Mouse (Mus musculus): ENCODE measurements at regions not wholly inside any gene's neighbourhood (a gene's known extent, or its start where the extent isn't known, plus 50 kb on each side); places are given as distances from the start of the nearest gene placed in this dataset.

- intact Hi-C loops (cut with DNase I): no loop called here
Measured at GRCm38 (mm10) chr9:115476205-115476604, 166.0 kb upstream of the Stt3b start.

DNA sequence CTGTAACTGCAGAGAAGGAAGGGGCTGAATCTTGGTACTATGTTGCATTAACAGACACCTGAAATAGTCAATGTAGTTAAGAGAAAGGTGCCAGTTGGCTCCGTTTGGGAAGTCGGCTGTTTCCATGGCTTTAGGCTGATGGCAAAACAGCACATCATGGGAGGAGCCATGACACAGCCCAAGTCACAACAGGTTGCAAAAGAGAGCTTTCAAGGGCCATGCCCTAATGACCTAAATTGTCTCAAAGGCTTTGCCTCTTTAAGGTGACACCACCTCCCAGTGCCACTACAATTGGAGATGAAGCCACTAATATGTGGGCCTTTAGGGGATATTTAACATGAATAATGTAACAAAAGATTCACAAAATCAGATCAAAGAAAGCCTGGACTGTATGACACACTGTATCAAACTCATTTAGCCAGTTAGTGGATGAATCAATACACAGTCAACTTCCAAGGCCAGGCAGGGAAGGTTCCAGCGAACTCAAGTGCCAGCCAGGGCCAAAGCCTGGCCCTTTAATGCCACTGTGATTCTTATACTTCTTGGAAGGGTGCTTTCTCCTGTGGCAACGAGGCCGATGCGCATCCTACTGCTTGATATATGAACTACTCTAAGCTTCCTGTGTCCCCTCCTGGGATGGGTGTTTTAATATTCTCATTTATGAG is 167.5 kb upstream of the Stt3b start:
- intact Hi-C loops (cut with DNase I): no loop called here
- DNase-seq (ENCODE audit: low spot score in 2 of 2): no peak

More at GRCm38 (mm10) chr9:115476205-115476604, 166.0 kb upstream of the Stt3b start:
- no peak for DNase-seq (ENCODE audit: low spot score in 2 of 2)

GRCm38 (mm10) chr9:115478946-115479345 is 168.7 kb upstream of the Stt3b start:
- intact Hi-C loops (cut with DNase I): no loop called here
- DNase-seq (ENCODE audit: low spot score in 2 of 2): no peak

DNA sequence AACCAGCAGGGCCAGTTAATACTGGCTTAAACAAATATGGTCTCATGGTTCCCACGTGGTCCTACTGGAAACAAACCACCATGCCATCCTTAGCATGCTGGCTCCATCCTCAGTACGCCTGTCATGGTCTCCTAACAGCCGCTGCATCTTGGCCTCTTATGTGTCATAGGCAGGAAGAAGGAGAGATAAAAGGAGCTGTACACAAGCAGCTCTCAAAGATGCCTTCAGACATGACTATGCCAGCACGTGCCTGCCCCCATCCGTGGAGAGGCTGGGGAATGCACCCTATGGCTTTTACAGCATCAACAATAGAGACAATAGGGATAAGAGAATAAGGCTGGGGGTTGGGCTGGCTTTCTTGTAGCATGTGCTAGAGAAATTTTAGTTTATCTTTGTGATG is 171.0 kb upstream of the Stt3b start:
- intact Hi-C loops (cut with DNase I): no loop called here
- DNase-seq (ENCODE audit: low spot score in 2 of 2): no peak

- DNase-seq (ENCODE audit: low spot score in 2 of 2): no peak
- intact Hi-C loops (cut with DNase I): no loop called here
Measured at GRCm38 (mm10) chr9:115483024-115483423, 172.8 kb upstream of the Stt3b start.

DNA sequence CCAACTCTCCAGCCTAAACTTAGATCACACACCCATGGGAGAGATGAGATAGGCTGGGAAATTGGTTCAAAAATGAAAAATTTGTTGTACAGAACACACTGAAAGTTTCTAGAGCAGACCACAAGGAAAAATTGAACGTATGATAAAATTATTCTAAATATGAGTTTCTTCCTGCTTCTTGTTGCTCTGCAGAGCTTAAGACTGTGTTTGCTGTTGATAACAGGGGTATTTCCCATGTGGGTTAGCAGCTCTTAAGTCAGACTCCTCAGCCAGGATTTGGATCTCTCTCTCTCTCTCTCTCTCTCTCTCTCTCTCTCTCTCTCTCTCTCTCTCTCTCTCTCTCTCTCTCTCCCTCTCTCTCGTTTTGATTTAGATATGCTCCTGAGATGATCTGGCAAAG is 173.5 kb upstream of the Stt3b start:
- no peak for DNase-seq (ENCODE audit: low spot score in 2 of 2)
- intact Hi-C loops (cut with DNase I): no loop called here

DNA sequence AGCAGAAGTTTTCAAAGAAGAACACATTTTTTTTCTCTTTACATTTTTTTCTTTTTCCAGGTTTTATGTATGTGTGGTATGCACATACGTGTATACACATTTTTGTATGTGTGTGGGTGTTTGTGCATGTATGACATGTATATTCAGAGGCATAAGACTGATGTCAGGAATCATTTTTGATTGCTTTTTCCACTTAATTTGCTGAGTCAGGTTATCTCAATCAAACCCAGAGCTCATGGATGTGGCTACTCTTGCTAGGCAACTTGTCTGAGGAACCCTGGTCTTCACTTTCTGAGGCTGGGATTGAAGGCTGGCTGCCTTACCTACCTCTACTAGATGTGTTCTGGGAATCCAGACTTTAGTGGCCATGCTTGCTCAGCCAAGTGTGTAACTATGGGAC is 174.2 kb upstream of the Stt3b start:
- no peak for DNase-seq (ENCODE audit: low spot score in 2 of 2)
- intact Hi-C loops (cut with DNase I): no loop called here

GRCm38 (mm10) chr9:115485219-115485618 is 175.0 kb upstream of the Stt3b start:
- intact Hi-C loops (cut with DNase I): no loop called here
- no peak for DNase-seq (ENCODE audit: low spot score in 2 of 2)

DNA sequence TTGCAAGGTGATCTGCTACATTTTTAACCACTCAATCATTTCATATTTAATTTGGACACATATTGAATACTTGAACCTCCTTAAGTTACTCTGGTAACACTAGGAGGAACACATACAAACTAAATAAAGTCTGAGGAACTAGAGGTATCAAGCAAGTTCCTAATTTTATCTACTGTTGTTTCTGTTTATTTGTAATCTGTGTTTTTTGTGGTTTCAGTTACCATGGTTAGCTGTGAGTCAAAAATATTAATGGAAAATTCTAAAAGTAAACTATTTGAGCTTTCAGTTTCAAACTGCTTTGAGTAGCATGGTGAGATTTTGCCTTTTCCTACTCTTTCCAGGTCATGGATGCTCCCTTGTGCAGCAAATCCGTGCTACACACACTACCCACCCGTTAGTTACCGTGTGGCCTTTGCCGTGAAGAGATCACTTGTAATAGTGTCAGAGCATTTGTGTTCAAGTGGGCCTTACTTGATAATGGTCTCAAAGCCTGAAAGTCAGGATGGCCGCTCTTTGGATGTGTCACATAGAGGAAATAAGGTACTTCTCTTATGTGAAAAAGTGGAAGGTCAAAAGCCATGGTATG is 177.0 kb upstream of the Stt3b start:
- intact Hi-C loops (cut with DNase I): no loop called here
- DNase-seq (ENCODE audit: low spot score in 2 of 2): no peak

DNA sequence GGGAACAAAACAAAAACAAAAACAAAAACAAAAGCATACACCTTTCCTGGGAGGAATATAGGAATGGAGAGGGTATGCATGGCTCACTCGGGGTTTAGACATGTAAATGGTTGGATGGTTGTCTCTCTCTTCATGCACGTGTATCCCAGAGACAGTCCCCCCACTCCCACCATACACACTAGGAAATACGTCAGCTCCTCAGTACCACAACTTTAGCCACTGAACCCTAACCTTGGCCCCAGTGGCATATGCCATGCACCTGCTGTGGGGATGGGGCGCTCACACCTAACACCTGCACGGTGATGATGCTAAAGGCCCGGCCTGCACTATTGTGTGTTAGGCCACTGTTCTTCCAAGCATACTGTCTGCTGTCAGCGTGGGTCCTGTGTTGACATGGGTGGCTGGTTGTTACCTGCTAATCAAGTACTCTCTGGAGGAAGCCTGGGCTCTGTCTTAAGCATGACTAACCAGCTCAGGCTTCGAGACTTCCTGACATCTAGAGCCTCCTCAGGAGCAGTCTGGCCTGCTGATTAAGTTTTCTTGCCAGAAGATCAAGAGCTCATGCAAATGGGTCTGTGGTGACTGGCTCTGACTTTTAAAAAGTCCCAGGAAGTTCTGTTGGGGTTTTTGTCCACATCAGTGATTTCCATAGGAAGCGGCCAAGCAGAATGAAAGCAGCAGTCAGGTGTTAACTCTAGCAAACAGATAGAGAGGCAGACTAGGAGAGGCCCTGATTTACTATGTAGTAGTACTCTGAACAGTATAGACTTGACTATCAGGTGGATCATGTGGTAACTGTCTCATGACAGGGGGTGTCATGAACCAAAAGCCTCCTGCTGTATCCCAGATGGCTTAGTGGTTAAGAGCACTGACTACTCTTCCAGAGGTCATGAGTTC is 178.9 kb upstream of the Stt3b start:
- intact Hi-C loops (cut with DNase I): no loop called here
- no peak for DNase-seq (ENCODE audit: low spot score in 2 of 2)

DNA sequence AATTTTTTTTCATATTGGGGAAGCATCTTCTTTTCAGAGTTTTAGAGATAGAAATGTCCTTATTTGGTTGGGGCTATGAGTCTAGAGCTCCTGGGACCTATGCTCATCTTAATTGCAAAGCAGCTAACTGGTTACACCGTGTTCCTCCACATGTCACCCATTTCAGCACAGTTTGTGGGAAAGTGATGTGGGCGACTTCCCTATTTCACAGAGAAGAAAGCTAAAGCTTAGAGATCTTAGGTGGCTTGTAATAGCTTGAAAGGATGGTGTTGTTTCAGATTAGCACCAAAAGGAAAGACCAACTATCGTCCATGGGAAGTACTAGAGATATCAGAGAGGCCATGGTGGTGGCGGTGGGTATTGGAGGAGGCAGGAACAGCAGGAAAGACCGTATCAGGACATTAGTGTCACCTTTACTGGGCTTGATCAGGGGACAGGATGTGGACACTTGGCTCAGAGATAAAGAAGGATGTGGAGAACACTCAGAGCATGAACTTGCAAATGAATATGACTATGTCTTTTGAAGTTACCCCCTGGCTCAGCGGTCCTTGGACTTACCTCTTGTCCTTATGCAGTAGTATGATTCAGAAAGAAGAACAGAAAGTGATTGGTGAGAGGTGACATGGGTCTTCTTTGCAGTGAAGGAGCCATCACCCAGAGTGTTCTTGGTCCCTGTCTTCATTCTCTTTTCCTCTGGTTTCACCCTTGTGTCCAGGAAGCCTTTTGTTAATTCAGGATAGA is 182.4 kb upstream of the Stt3b start:
- peak in 1 of 2 experiments; percentile 64 for DNase-seq (ENCODE audit: low spot score in 2 of 2)
- intact Hi-C loops (cut with DNase I): no loop called here

- intact Hi-C loops (cut with DNase I): no loop called here
- peak in 1 of 2 experiments; percentile 24 for DNase-seq (ENCODE audit: low spot score in 2 of 2)
Measured at GRCm38 (mm10) chr9:115493765-115494164, 183.5 kb upstream of the Stt3b start.

DNA sequence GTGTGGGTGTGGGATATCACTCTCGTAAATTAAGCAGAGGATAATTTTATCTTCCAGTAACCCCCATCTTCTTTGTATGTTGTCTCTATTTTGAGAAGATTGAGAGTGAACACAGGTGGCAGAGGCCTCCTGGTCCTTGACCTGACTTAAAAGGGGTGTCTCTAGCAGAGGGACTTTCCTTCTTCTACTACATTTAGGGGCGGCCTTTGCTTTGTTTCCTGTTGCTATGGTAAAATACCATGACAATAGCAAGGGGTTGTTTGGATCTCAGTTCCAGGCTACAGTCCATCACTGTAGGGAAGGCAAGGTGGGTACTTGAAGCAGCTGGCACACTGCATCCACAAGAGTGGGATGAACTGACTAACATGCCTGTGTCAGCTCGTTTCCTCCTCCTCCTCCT is 189.3 kb upstream of the Stt3b start:
- DNase-seq (ENCODE audit: low spot score in 2 of 2): no peak
- intact Hi-C loops (cut with DNase I): no loop called here

DNA sequence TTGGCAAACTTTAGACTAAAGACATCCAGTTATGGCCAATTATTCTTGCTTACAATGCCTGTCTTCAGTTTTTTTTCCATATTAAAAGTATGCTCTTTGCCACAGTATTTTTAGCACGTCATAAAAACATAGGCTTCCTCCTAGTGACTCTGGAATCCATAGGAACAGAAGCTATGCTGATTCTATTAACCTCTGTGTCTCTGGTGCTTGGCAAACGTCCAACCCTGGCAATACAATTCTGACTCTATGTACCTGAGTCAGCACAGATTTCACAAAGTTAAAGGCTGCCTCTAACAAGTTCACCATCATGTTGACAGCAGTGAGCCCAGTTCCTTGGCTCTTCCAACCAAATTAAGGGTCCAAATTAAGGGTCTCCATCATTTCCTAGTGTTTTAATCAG is 194.6 kb upstream of the Stt3b start:
- no peak for DNase-seq (ENCODE audit: low spot score in 2 of 2)
- intact Hi-C loops (cut with DNase I): no loop called here

DNA sequence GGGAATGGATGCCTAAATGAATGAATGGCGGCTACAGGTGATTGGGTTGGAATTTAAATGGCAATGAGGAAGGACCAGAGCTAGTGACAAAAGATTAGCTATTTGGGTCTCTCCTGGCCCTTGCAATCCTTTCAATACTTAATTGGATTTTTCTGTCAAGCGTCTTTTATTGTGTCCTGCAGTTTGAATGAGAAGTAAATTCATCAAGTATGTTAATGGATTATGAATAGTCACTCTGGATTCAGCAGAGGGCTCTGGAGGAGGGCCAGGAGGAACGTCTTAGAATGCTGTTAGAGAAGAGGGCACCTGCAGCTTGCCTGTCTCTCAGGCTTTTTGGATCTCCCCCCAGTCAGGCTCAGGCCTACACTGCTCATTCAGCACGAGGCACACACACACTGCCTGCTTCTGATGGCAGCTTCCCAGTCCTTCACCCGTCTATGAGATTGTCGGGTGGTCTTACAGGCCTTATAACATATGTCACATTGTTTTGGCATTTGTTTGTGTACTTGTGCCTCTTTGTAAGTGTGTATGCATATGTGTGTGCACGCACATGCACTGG is 197.0 kb upstream of the Stt3b start:
- intact Hi-C loops (cut with DNase I): no loop called here

GRCm38 (mm10) chr9:115512835-115513629 is 202.8 kb upstream of the Stt3b start:
- intact Hi-C loops (cut with DNase I): no loop called here
- no peak for DNase-seq (ENCODE audit: low spot score in 2 of 2)

More for the DNA sequence above, 197.0 kb upstream of the Stt3b start:
- DNase-seq (ENCODE audit: low spot score in 2 of 2): no peak

- DNase-seq (ENCODE audit: low spot score in 2 of 2): no peak
- intact Hi-C loops (cut with DNase I): no loop called here
Measured at GRCm38 (mm10) chr9:115517903-115518302, 207.7 kb upstream of the Stt3b start.

GRCm38 (mm10) chr9:115524161-115524560 is 213.9 kb upstream of the Stt3b start:
- intact Hi-C loops (cut with DNase I): no loop called here
- DNase-seq (ENCODE audit: low spot score in 2 of 2): no peak

DNA sequence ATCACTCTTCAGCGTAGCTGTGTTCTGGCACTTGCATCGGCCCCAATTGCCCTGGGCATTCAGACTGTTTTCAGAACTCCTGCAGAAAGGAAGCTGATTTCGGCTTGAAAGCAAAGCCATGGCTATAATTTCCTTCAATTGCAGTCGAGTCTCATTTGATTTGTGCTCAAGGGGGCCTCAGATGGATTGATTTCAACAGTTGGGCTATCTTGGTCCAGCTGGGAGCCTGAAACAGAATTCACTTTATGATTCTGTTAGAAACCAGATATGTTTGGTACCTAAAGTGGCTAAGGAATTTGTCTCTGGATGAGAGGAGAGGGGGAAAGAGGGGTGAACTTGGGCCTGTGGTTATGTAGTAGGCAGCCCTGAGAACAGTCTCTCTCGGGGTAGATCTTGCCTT is 214.4 kb upstream of the Stt3b start:
- no peak for DNase-seq (ENCODE audit: low spot score in 2 of 2)
- intact Hi-C loops (cut with DNase I): no loop called here
